Mouse (Mus musculus) left cerebral cortex, adult 18-20 months (tissue): ENCODE results near the gene Rgl1. TPM values are rescaled to one million over a fixed set of nuclear protein-coding genes. Genes with fewer than 3 reads are reported as not detected.

ENCODE experiments used
- DNase-seq, 2 experiments: peaks; one replicate each; pipeline ENCODE4 v3.0.0; 2021 to 2022; ENCODE audit warnings: low spot score in 2 of 2, mixed read lengths in 1 of 2
- long read RNA-seq, 2 experiments: library from polyadenylated mRNA; stranded (forward); transcript quantifications; one replicate each; pipeline ENCODE4 v2.0.0; 2021
- total RNA-seq, 2 experiments: library from RNA; stranded (reverse); gene quantifications; 2 replicates each; pipeline ENCODE4 v1.2.3; 2021

Gene Rgl1
- 100 to 1,000 TPM; 111 to 116 TPM for total RNA-seq
- long read RNA-seq, experiment 1, full-length matches to known transcripts, result 27 of 116 reads
- long read RNA-seq, experiment 1, partial matches to known transcripts, result 20 of 116 reads
- long read RNA-seq, experiment 1, other reads (novel, unspliced or antisense), result 69 of 116 reads
- long read RNA-seq, experiment 2, full-length matches to known transcripts, result 21 of 75 reads
- long read RNA-seq, experiment 2, partial matches to known transcripts, result 21 of 75 reads
- long read RNA-seq, experiment 2, other reads (novel, unspliced or antisense), result 33 of 75 reads

DNA sequence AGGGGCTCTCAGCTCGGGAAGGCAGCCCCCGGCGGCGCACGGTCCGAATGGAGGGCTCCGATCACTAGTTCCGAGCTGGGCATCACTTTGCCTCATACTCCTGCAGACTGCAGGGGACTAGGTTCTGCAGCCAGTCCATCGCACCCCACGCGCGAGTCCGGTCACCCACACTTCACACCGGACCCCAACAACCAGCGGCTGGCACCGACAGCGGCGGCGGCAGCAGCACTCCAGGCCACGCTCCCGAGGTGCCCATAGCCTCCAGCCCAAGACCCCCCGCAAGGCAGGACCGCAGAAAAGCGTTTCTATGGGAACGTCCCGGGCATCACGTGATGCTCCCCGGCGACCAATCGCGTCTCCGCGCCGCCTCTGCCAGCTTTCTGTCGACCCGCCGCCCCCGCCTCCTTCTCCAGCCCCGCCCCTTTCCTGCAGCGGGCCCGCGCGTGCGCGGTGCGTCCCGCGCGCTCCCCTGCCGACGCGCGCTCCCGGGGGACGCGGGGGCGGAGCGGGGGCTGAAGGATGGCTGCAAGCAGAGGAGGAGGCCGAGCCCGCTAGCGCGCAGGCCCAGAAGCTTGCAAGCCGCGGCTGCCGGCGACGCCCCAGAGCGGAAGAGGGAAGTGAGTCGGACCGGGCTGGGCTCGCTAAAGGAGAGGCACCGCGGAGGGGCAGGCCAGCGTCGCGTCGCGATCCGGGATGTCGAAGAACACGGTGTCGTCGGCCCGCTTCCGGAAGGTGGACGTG is at the start of gene Rgl1, which contains the start of gene Arpc5:
Gene Rgl1 (minus strand): TSS at position 320 of the 741 bp plus-strand sequence.
Gene Arpc5 (plus strand): TSS at position 511 of the 741 bp plus-strand sequence.
- peak; percentile 97 to 98 for DNase-seq

DNA sequence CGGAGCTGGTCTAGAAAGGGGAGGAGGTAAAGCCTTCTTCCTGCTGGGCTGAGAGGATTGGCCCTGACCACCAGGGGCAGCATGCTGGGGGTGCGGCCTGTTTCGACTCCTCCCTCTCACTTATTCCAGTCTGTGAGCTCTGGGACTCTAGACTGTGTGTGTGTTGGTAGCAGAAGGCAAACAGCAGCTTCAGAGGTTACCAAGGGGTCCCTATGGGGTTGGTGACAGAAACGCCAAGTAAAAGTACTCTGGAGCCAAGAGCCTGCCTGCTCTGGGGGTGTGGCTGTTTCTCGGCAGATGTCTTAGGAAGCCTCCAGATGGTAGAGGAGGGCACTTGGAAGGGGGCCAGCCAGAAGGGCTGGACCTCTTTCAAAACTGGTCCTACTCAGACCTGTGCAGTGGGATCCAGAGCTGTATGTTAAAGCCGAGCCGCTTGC is 49.1 kb upstream of the Rgl1 start:
- no peak for DNase-seq

DNA sequence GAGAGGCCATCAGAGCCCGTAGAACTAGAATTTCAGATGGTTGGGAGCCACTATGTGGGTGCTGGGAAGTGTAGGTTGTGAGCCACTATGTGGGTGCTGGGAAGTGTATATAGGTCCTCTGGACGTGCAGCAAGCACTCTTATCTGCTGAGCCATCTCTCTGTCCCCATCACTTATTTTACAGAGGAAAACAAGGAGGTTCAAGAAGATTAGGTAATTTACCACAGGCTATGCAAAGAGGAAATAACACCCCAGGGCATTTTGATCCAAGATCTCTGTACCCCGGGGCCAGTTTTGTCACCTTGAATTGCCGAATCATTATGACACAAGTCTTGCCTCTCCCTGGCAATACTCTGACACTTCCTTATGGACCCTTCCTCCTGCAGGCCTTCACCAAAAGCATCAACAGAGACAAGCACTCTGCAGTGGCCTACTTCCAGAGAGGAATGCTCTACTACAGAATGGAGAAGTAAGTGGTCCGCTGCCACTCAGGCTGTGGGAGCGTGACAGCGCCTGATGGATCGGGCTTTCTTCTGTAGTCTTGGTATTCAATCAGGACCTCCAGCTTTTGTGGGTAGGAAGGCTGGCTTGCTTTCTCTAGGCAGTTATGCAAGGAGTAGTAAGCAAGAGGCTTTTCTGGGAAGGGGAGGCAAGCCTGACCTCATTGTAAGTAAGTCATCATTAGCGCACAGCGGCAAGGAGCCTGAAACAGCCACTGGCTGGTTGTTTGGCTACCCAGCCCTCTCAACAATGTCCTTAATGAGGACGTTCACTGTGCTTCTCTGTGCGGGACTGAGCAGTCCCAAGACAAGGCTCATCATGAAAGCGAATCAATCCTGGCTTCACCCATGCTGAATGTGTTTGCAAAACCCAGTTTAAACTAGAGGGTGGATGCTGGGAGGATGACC is 44.6 kb upstream of the Rgl1 start:
- DNase-seq, result no peak

DNA sequence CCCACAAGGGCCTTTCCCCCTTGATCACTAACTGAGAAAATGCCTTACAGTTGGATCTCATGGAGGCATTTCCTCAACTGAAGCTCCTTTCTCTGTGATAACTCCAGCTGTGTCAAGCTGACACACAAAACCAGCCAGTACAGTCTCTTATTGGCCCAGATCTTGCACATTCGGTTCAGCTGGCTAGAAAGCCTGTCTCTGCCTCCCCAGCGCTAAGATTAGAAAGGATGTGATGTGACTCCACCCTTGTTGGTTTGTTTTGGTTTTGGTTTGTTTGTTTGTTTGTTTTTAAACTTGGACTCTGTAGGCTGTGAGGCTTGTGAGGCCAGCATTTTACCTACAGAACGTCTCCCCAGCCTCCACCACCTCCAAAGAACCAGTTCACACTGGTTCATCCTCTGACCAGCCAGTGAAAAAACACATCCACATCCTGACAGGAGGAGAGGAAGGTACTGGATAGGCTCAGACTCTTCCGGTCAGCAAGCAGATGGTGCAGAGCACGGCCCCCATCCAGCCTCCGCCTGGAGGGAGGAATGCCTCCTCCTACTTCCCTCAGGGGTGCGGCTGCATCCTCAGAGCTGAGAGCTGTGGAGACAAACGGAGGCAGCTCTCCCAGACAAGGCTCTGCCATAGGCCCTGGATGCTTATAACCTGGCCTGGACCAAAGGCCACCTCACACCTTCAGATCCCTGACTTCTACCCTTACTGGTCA is 43.5 kb upstream of the Rgl1 start:
- no peak for DNase-seq

DNA sequence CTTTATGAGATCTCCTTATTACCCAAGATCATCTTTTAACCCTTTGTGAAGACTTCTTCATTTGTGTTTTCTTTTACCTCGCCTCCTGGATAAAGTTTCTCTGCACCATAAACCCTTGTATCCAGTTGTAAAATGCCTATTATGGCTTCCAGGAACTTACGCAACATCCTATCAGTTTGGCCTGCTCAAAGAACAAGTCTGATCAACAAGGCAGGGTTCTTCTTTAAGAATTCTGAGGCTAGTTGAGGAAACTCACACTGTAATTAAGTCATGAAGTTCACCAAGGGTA is 42.2 kb upstream of the Rgl1 start:
- DNase-seq, result no peak

DNA sequence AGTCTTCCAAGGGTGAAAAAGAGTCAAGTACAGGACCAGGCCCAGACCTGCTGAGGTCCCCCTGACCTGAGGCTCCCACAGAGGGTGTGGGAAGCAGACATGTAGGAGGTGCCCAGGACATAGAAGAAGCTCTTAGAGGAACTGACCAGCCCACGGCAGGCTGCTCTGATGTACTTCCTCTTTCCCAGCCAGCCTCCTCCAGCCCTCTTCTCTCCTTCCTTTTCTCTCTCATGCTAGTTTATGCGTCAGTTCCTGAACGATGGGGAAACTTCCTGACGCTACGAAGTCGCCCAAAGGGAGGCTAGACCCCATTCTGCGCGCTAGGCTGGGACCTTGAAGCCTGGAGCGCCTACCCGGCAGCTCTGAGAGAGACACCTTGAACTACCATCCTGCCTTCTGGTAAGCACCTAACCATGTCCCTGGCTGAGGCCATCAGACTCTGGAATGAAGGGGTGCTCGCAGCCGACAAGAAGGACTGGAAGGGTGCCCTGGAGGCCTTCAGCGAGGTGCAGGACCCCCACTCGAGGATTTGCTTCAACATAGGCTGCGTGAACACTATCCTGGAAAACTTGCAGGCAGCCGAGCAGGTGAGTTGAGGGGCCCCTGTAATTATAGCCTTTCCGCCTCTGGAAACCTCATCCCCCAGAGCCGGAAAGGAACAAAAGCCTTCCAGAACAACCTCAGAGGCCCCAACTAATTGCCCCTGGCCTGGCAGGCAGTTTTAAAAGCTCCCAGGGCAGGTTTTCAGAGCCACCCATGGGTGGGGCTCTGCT is 41.7 kb upstream of the Rgl1 start:
- no peak for DNase-seq

DNA sequence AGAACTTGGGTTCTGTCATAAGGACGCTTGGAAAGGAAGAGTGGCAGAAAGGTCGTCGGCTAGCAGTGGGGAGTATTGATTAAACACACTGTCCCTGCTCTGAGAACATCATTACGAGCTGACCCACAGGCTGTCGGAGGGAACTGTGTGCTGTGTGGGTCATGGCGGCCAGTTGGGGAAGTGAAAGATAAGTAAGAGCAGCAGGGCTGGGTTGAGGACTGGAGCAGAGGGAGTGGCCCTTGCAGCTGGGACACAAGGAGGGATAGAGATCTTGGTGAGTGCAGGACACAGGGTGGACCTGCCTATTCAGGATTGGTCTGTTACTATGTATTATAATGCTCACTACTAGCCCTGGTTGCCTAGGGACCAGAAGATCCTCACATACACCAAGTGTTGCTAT is 38.8 kb upstream of the Rgl1 start:
- DNase-seq, result no peak

DNA sequence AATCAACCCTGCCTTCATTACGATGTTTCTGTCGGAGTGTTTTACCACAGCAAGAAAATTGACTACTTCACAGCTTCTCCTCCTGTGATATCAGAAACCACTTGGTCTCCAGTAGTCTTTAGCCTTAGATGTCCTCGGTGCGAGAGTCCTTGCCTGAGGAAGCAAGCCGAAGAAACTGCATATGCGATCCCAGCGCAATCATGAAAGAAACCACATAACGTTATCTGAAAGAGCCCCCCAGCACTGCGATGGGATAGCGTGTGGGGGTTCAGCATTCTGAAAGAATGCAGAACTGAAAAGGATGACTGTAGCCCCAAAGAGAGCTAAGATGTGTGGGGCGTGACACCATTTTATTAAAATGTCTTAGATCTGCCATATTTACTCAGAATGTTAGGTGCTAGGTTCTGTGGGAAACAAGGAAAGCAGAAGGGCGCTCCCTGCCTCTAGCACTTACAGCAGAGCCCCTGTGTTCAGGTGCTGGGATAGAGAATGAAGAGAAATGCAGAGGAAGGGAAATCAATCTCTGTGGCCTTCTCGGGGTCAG is 34.6 kb upstream of the Rgl1 start:
- no peak for DNase-seq

DNA sequence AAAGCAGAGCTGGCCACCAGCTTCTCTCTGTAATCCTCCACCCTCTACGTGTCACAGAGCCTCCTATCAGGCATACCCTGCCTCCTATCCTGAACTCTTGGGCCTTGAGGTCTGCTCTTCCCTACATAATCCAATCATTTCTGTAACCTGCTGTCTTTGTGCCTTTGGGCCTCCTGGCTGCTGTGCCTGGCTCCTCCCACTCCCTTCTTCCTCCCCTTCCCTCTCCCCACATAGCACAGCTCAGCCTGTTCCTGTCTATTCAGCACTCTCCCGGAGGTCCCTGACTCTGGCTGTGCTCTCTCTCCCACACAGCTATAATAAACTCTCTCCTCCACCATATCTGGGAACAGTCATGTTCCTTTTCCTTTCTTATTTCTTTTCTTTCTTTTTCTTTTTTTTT is 33.7 kb upstream of the Rgl1 start, which contains the start of gene Ncf2:
Gene Ncf2 (plus strand): TSS at position 298 of the 400 bp plus-strand sequence.
- no peak for DNase-seq

DNA sequence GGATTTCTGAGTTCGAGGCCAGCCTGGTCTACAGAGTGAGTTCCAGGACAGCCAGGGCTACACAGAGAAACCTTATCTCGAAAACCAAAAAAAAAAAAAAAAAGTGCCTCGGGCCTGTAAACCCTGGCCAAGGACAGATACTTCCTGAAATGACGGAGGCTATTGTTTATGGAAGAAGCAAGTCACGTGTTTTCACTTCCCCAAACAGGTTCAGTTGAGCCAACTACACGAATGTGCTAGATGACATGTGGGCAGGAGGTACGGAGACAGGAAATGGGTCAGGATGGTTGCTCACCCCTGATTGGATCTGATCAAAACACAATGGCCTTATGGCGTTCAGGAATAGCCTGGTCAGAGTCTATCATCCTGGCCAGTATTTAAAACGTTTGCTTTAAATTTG is 32.0 kb upstream of the Rgl1 start:
- no peak for DNase-seq

DNA sequence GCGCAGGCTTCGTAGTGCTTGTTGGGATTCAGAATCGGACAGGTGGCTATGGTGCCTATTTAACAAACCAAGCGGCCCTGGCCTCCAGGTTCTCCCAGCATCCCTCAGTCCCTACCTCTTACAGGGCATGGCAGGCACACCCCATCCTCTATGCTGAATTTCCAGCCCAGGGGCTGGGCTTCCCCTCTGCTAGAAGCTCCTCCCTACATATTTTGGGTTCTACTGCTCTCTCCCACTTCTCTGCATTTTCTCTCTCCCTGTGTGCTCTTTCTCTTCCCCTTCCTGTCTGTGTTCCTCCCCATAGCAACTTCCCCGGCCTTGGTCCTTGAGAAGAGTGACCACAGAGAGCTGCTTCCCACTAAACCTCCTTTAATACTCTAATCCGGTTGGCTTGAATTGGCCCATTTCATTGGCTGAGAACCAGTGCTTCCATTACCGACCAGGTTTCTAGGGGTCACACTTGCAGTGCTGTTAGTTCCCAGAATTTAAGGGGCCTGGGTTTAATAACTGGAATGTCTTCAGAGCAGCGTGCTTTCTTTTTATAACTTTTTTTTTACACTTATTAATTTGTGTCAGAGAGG is 30.6 kb upstream of the Rgl1 start:
- DNase-seq, result no peak

DNA sequence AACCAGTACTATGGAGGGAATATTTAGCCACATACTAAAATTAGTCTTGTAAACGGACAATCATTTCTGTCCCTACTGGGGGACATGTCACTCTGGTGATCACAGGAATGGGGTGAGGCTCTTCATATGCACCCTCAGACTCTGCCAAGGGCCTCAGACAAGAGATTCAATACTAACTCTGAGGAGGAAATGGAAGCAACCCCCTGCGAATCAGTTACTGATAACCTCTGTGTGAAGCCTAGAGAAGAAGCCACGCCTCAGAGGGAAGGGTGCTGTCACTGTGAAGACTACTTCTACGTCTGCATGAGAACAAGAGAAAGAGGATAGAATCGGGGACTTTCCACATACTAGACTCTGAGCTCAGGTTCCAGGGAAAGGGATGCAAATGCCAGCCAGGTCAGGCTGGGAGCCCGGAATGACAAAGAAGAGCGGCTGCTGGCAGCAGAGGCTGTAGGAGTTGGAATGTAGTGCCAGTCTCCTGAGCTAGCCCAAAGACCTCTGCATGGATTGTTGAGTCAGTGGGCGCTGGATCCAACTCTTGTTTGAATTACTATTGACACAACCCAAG is 29.6 kb upstream of the Rgl1 start:
- no peak for DNase-seq

DNA sequence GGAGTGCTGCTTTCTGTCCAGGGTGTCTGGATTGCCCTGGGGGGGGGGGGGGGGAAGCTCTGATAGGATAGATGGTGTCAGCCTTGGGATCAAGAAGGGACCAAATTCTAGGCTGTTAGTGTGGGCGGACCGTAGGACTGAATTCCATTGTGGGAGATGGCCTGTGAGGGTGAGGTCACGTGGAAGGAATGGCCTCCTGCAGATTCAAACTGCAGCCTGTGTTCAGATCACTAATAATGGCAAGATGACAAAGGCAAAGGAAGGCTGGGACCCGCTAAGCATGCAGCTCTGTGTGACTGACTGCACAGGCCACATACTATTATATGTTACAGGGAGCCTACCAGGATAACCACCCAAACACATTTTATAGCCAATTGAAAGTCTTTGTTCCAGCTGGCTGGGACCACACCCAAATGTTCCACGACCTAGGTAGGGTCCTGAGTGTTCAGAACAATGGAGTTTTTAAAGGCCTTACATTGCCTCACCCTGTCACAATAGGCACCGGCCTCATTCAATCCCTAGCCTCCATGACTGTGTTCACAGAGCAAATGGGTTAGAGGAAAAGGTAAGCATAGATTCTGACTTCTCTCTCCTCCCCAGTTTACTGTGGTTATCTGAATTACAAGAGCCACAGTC is 27.5 kb upstream of the Rgl1 start:
- no peak for DNase-seq

DNA sequence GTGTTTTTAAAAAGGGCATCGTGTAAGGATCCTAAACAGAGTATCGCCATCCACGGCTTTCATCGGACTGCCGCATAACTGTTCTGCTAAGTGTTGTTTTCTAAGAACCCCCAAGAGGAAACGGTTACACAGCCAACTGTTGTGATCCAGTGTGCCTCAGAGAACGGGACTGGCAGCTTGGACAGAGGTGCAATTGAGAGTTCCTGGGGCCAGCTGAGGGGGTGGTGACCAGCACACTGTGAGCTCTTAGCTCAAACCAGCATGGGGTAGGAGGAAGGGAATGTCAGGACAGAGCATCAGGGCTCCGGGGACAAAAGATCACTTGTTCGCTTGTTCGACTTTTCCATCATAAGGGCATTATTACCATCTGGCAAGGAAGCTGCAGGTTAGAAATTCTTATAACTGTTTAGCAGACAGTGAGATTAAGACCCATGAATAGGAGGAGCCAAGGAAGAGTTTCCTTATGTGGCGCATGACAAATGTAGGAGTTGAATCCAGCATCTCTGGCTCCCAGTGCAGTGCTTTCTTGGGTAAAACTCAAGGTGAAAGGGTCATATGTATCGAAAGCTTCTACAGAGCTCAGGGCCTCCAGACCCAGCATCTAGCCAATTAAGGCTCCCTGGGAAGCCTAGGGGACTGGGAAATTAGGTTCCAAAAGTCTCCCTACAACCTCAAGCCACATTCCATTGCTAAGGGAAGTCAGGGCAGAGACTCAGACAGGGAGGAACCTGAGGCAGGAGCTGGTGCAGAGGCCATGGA is 26.8 kb upstream of the Rgl1 start:
- DNase-seq, result peak in 1 of 2 experiments; percentile 10

DNA sequence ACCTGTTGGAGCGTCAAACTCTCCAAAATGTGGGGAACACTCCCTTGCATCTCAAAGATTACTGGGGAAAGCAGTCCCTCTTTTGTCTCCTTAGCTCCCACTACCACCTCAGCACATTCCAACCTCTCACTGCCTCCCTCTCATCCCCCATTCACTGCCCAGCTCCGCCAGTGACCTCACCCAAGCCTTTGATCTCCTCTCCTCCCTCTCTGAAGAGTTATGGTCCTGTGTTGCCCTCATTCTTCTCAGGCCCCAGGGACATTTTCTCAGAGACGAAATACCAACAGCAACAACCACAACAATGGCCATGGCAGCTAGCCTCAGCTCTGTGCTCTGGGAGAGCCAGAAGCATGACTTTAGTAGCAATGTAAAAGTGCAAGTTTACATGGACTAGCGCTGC is 25.1 kb upstream of the Rgl1 start:
- no peak for DNase-seq

DNA sequence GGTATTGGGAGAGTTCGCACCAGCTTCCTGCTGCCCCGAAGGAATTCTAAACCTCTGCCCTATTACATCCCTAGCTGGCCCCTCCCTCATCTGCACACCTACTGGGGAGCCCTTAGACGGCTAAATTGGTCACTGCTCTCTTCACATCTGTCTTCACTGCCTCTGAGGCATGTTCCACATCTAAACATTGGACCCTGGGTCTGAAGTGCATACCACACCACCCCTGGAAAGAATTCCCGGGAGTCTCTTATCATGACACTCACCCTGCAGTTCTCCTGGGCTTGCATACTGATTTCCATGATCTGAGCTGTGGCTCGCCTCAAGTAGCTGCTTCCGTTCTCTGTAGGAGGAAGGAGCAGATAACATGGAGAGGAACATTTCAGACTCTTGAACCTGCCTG is 24.7 kb upstream of the Rgl1 start:
- no peak for DNase-seq

DNA sequence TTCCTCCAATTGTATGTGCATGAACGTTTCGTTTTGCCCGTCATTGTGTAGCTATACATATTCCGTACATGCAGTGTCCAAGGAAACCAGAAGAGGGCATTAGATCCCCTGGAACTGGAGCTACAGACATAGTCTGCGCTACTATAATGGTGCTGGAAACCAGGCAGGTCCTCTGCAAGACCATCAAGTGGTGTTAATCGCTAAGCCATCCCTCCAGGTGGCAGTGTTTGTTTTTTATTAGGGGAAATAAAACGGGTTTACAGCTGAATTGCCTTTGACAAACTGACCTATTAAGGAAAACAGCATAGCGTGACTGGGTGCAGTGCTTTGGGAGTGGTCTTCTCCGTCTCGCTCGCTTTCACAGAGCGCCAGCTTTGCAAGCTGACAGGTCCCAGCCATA is 24.1 kb upstream of the Rgl1 start:
- peak in 1 of 2 experiments; percentile 22 for DNase-seq

DNA sequence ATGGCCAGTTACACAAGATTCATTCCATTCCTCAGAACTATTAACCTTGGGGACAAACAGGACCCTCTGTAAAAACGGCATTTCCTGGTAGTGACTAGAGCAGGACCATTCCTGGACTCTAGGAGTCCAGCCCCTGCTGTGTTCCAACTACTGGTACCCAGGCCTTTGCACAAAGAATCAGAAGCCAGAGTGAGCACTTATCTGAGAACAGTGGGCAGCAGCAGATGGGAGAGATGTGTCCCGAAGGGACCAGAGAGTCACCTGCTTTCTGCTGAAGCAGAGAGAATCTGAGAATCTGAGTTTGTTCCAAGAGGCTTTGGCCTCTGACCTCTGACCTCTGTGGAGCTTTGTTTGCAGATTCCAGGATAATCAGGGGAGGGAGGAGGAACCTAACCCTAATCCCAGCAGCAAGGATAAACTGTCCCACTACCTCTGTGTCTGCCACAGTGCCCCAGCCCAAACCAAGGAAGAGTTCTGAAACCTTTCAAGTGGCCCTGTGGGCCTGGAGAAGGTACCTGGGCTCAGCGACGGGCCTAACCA is 22.0 kb upstream of the Rgl1 start:
- DNase-seq, result no peak
